Mouse (Mus musculus) intestine, embryonic 16.5 days (tissue): ENCODE measurements around the gene Ntm. TPM values are rescaled to one million over a fixed set of nuclear protein-coding genes. Genes with fewer than 3 reads are reported as not detected.

Experiments used
- ATAC-seq: fragments of 200-750 bp; cut with Nextera tagmentation; 2 replicates; pipeline ENCODE4 v1.8.0; 2017; ENCODE audit warnings: moderate TSS enrichment, moderate library complexity
- H3K27ac ChIP-seq: fragments of 300-500 bp; sonication (generic); 2 replicates; pipeline ENCODE4 v1.5.1; 2014; ENCODE audit warnings: mild to moderate bottlenecking, low read length
- H3K27me3 ChIP-seq: fragments of 300-500 bp; sonication (generic); replicated peaks from 2 replicates; pipeline ENCODE4 v1.6.1; 2014; ENCODE audit warnings: low read length, control low read depth, mixed read lengths; ENCODE audit not compliant: control insufficient read depth, insufficient read depth
- H3K36me3 ChIP-seq: fragments of 300-500 bp; sonication (generic); 2 replicates; pipeline ENCODE4 v1.6.1; 2014; ENCODE audit warnings: low read length, control low read depth; ENCODE audit not compliant: control insufficient read depth, insufficient read depth
- H3K4me1 ChIP-seq: fragments of 300-500 bp; sonication (generic); 2 replicates; pipeline ENCODE4 v1.6.1; 2014; ENCODE audit warnings: low read length, control low read depth, mixed read lengths; ENCODE audit not compliant: control insufficient read depth, insufficient read depth
- H3K4me2 ChIP-seq: fragments of 300-500 bp; sonication (generic); 2 replicates; pipeline ENCODE4 v1.6.1; 2014; ENCODE audit warnings: low read depth, low read length, control low read depth
- H3K4me3 ChIP-seq: fragments of 300-500 bp; sonication (generic); 2 replicates; pipeline ENCODE4 v1.5.1; 2014; ENCODE audit warnings: mild to moderate bottlenecking, low read length
- H3K9ac ChIP-seq: fragments of 300-500 bp; sonication (generic); 2 replicates; pipeline ENCODE4 v1.6.1; 2014; ENCODE audit warnings: low read depth, low read length
- H3K9me3 ChIP-seq: fragments of 300-500 bp; sonication (generic); 2 replicates; pipeline ENCODE4 v1.6.1; 2016; ENCODE audit warnings: low read length, control low read depth; ENCODE audit not compliant: control insufficient read depth
- WGBS: fragments of 180-500 bp; shearing (Covaris S2); extraction: QIAGEN DNeasy Blood & Tissue Kit; methylation state at CpG from one replicate; pipeline ENCODE4 v1.1.7; 2014; 5-methylcytosine and 5-hydroxymethylcytosine counted together
- polyA plus RNA-seq: library from polyadenylated mRNA; unstranded; fragments of >200 nt; fragmentation: Nextera tagmentation; extraction: Ambion mirVana; gene quantifications from 2 replicates; pipeline ENCODE4 v1.2.1, GENCODE M21; 2015

The Ntm gene
- polyA plus RNA-seq, 1 experiment from 2014 or later: 5.5 TPM

DNA sequence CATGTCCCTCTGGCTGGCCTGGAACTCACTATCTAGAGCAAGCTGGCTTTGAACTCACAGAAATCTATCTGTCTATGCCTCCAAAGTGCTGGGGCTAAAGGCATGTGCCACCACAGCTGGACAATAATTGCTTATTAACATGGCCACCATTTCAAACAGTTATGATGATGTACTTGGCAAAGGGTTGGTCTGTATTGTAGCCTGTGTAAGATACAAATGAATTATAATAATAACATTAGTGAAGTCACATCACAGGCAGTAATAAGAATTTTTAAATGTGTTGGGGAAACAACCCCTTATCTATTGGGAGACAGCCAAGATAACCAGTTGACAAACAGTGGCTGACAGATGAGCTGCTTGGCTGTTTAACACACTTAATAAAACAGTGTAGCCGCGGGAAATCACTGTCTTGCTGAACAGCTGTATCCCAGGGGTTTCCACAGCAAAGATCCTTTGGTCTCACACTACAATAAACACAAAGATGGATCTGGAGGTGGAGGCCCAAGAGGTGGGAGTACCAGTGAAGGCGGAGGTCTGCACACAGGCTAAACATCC lies 302.8 kb downstream of the Ntm start:
- H3K9me3 ChIP-seq: no peaks in the 10 kb centered on the region
- no peak overlapping the region for H3K9ac ChIP-seq
- no peak overlapping the region for H3K4me3 ChIP-seq
- no peak overlapping the region for H3K27ac ChIP-seq
- H3K4me1 ChIP-seq: no peaks in the 10 kb centered on the region
- ATAC-seq: no peak
- 38% methylated on average over 3 of the region's 3 CpGs for WGBS
- no peaks in the 10 kb centered on the region for H3K27me3 ChIP-seq
- no peak overlapping the region for H3K4me2 ChIP-seq
- H3K36me3 ChIP-seq: no peaks in the 10 kb centered on the region

DNA sequence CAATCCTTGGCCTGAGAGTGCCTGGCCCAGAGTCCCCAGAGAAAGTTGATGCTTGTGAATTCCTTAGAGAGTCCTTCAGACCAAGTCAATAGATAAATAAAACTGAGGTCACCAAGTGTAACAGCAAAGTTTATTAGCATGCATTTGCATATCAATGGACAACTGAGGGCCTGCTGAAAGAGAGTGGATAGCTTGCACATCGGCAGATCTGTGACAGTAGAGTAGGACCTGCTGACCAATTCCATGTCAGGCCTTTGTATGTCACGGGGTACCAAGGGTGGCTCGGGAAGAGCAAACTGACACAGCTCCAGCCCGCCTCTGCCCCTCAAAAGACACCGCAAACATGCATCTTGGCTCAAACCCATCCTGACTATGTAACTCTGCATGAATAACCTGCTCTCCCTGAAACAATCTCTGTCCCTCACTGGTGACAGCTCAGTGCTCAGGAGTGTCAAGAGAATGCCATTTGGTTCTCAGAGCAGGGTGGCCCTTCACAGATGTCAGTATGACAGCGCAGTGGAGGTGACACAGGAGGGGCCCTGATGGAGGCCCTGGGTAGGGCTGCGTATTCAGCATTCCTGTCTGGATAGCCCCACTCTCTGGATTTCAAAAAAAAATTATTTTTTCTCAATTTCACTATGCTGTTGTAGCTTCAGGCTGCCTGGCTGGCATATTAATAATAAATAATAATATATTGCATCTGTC lies 305.0 kb downstream of the Ntm start:
- WGBS: 73% methylated on average over 7 of the region's 7 CpGs
- Histone ChIP-seq H3K9ac (no peak overlapping the region), H3K9me3 (no peaks in the 10 kb centered on the region), H3K4me1 (no peaks in the 10 kb centered on the region), H3K4me3 (no peak overlapping the region), H3K27ac (no peak overlapping the region), H3K36me3 (no peaks in the 10 kb centered on the region), H3K27me3 (no peaks in the 10 kb centered on the region), H3K4me2 (no peak overlapping the region)
- ATAC-seq: no peak

DNA sequence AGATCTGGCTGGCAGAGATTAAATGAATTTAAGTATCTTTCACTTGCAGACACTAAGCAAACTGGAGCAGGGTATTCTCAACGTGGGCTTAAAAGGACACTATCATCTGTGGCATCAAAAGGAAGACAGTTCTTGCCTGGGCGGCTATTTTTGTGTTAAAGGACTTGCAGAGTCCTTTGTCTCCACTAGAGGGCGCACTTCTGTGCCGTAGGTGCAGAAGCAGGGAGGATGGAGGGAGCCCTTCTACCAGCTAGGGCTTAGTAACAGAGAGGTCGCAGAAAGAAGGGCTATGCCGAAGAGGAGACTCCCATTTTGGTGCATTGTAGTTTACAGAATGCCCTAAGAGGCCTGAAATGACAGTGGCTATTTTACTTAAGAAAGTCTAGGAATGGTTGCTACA lies 308.1 kb downstream of the Ntm start:
- no peak overlapping the region for H3K27ac ChIP-seq
- no peak overlapping the region for H3K9ac ChIP-seq
- H3K36me3 ChIP-seq: no peaks in the 10 kb centered on the region
- no peak overlapping the region for H3K4me2 ChIP-seq
- 13% methylated on average over 6 of the region's 6 CpGs for WGBS
- no peaks in the 10 kb centered on the region for H3K4me1 ChIP-seq
- H3K9me3 ChIP-seq: no peaks in the 10 kb centered on the region
- ATAC-seq: no peak
- no peaks in the 10 kb centered on the region for H3K27me3 ChIP-seq
- H3K4me3 ChIP-seq: no peak overlapping the region

DNA sequence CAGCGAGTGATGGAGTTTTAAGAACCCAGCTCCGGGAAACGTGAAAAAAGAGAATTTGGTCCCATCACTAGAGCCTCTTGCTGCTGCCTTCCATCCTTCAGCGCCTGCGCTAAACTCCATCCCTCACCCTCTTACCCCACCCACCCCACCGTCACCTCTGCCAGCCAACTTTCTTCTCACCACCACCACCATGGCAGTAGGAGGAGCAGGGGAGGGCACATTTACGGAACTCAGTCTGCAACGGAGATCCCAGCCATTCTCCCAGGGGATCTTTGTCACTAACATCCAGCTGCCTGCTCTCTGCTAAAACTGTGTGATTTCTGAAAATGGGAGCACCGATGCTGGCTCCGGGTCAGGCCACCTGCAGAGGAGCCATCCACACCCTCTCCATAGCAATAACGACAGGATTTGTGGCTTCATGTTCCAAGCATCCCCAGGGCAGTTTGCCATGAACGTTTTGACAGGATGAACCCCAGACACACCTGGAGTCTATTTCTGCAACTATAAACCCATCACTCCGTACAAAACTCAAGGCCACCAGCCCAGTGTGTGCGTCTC lies 309.2 kb downstream of the Ntm start:
- Histone ChIP-seq H3K4me2 (no peak overlapping the region), H3K9ac (no peak overlapping the region), H3K4me1 (no peaks in the 10 kb centered on the region), H3K27me3 (no peaks in the 10 kb centered on the region), H3K36me3 (no peaks in the 10 kb centered on the region), H3K27ac (no peak overlapping the region), H3K4me3 (no peak overlapping the region), H3K9me3 (no peaks in the 10 kb centered on the region)
- no peak for ATAC-seq
- WGBS: 68% methylated on average over 14 of the region's 14 CpGs

DNA sequence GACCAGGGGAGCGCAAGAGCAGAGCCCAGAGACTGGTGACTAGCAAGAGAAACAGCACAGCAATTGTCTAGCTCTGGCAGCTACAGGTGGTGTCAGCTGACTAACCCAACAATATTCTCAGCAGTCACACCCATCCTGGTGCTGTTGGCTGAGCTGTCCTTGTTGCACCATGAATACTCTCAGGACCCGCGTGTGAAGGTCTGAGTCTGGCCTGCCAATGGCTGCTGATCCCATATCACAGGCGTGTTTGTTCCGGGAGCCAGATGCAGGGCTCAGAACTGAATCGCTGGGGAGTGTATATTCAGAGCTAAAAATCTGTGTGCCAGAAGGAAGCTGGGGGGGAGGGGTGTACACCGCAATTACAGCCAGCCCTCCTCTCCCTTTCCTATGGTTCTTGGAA lies 310.1 kb downstream of the Ntm start:
- no peak overlapping the region for H3K27ac ChIP-seq
- H3K9ac ChIP-seq: no peak overlapping the region
- no peak for ATAC-seq
- WGBS: 68% methylated on average over 7 of the region's 7 CpGs
- no peaks in the 10 kb centered on the region for H3K36me3 ChIP-seq
- H3K9me3 ChIP-seq: no peaks in the 10 kb centered on the region
- H3K4me2 ChIP-seq: no peak overlapping the region
- H3K4me3 ChIP-seq: no peak overlapping the region
- no peaks in the 10 kb centered on the region for H3K4me1 ChIP-seq
- H3K27me3 ChIP-seq: no peaks in the 10 kb centered on the region

DNA sequence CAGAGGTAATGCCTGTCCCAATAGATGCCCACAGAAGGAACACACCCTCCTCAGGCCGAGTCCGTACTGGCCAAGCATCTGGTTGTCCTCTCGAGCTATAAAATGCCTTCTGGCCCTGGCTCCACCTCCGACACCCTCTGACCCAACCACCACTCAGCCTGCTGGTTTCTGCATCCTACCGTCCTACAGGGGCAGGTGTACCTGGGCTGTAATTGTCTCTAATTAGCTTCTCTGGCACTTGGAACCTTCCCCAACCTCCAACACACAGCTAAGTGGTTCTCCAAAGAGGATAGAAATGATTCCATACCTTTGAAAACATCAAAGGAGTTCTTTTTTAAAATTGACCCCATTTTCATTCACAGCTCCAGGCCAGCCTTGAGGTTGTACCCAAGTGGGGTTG lies 311.1 kb downstream of the Ntm start:
- H3K4me1 ChIP-seq: no peaks in the 10 kb centered on the region
- no peaks in the 10 kb centered on the region for H3K9me3 ChIP-seq
- H3K9ac ChIP-seq: no peak overlapping the region
- H3K4me2 ChIP-seq: no peak overlapping the region
- H3K27ac ChIP-seq: no peak overlapping the region
- WGBS: 65% methylated on average over 5 of the region's 5 CpGs
- H3K36me3 ChIP-seq: no peaks in the 10 kb centered on the region
- no peak for ATAC-seq
- H3K27me3 ChIP-seq: no peaks in the 10 kb centered on the region
- no peak overlapping the region for H3K4me3 ChIP-seq

DNA sequence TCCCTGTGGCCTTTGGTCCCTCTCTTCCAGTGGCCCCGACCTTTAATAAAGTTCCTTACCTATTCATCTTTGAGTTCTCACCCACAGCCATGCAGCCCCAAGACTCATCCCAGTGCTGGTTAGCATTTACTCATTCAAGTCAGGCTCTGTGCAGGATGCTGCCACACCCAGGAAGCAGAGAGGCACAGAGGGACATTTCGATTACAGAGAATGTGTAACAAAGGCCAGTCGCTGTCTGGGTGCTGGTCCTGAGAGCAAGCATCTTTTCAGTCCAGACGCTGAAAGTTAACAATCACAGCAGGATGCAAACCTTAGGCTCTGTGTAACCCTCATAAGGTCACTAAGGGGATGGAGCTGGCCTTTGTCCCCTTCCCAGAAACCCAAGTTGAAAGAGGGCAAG lies 311.7 kb downstream of the Ntm start:
- no peaks in the 10 kb centered on the region for H3K9me3 ChIP-seq
- H3K4me2 ChIP-seq: no peak overlapping the region
- no peak overlapping the region for H3K27ac ChIP-seq
- H3K36me3 ChIP-seq: no peaks in the 10 kb centered on the region
- no peak overlapping the region for H3K9ac ChIP-seq
- ATAC-seq: no peak
- H3K27me3 ChIP-seq: no peaks in the 10 kb centered on the region
- 60% methylated on average over 4 of the region's 4 CpGs for WGBS
- H3K4me3 ChIP-seq: no peak overlapping the region
- H3K4me1 ChIP-seq: no peaks in the 10 kb centered on the region

DNA sequence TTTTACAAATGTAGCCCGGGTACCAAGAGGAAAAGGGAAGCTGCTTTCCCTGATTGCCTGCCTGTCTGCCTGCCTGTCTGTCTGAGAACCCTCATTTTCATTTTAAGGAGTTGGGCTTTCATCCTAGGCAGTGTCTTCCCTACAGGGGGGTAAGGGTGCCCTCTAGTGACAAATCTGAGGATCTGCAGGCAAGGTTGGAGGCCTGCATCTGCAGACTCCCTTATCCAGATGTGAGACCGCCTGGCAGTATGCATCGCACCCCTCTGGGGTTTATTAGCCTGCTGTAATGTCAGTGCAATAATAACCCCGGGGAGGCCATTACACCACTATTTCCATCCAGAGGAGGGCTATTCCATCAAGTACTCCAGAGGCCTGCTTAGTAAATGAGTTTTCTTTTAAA lies 312.3 kb downstream of the Ntm start:
- no peaks in the 10 kb centered on the region for H3K4me1 ChIP-seq
- H3K4me3 ChIP-seq: no peak overlapping the region
- WGBS: 26% methylated on average over 4 of the region's 4 CpGs
- H3K27ac ChIP-seq: no peak overlapping the region
- no peaks in the 10 kb centered on the region for H3K9me3 ChIP-seq
- H3K4me2 ChIP-seq: no peak overlapping the region
- no peak for ATAC-seq
- H3K27me3 ChIP-seq: no peaks in the 10 kb centered on the region
- H3K9ac ChIP-seq: no peak overlapping the region
- H3K36me3 ChIP-seq: no peaks in the 10 kb centered on the region

DNA sequence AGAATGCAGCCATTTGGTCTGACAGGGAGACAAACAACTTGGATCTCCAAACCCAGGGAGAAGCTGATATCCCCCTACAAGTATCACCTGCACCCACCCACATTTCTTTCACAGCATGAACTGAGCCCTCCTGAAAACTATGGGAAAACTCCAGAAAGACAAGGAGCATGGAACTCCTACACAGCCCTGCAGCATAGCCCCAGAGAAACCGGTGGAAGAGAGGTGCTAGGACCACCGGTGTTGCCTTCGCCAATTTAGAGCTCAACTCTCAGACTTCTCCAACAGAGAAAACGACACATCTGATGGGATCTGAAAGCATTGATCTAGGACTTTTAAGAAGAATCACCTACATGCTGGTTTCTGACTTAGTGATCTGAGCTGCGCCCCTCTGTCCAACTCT lies 312.7 kb downstream of the Ntm start:
- Histone ChIP-seq H3K4me3 (no peak overlapping the region), H3K36me3 (no peaks in the 10 kb centered on the region), H3K4me2 (no peak overlapping the region), H3K9ac (no peak overlapping the region), H3K27me3 (no peaks in the 10 kb centered on the region), H3K4me1 (no peaks in the 10 kb centered on the region), H3K9me3 (no peaks in the 10 kb centered on the region), H3K27ac (no peak overlapping the region)
- ATAC-seq: no peak
- 80% methylated on average over 5 of the region's 5 CpGs for WGBS

DNA sequence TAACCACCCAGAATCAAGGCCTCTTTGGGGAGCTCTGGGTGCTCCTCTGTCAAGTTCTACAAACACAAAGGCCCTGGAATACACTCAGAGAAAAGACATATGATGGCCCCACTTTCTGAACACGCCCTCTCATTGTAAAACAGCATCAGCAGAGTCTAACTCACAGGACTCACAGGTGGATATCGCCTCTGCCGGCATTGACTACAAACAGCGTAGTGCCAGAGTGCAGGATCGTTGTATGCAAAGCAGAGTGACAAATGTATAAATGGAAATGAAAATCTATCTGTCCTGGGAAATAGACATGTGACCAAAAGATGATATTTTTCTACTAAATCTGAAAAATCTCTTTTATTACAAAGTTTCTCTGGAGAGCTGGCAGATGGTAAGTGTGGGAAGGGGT lies 314.7 kb downstream of the Ntm start:
- Histone ChIP-seq H3K27me3 (no peaks in the 10 kb centered on the region), H3K36me3 (no peaks in the 10 kb centered on the region), H3K27ac (no peak overlapping the region), H3K4me1 (no peaks in the 10 kb centered on the region), H3K9me3 (no peaks in the 10 kb centered on the region), H3K4me2 (no peak overlapping the region), H3K9ac (no peak overlapping the region), H3K4me3 (no peak overlapping the region)
- WGBS: 88% methylated on average over 5 of the region's 5 CpGs
- ATAC-seq: no peak
